Mouse (Mus musculus): ENCODE data around the gene Rreb1. TPM values are rescaled to one million over a fixed set of nuclear protein-coding genes. Genes with fewer than 3 reads are reported as not detected.

Rreb1 gene
- polyA plus RNA-seq, 1 experiment = 23.3 TPM

DNA sequence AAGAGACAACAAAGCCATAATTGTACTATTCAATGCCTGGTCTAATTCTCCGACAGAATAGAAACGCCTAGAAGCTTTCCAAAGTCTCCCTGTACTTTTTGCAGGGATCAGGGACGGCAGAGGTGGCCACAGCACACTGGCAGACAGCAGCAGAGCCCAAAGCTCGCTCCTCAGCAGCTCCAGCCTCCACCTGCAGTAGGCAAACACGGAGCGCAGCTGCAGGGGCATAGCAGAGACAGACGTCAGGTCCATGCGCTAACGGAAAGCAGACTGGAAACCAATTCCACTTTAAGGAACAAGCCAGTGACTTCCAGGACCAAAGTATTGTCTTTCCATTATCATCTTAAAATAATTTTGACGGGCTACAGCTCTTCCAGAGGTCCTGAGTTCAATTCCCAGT, 208.0 kb downstream of the Rreb1 start:
- TF ChIP-seq GATA1 (IDR thresholded peaks at IDR 0.05; ENCODE audit: borderline replicate concordance, low read length) (no peak), FLI1 (IDR thresholded peaks at IDR 0.05; ENCODE audit: low read length) (no peak)
- Histone ChIP-seq H3K9me3 (no peaks in the 10 kb centered on the region), H3K27me3 (replicated peaks) (no peaks in the 10 kb centered on the region), H3K4me3 (replicated peaks) (no peak overlapping the region), H3K4me1 (peaks cover 34% of the 10 kb centered on the region), H3K36me3 (replicated peaks; ENCODE audit: low read length) (peaks cover 99% of the 10 kb centered on the region)

GRCm38 (mm10) chr13:37989701-37990100, 211.5 kb downstream of the Rreb1 start:
- Histone ChIP-seq H3K4me3 (replicated peaks) (peak overlapping the region; percentile 17), H3K9me3 (no peaks in the 10 kb centered on the region), H3K27me3 (replicated peaks) (no peaks in the 10 kb centered on the region), H3K36me3 (replicated peaks; ENCODE audit: low read length) (peaks cover 68% of the 10 kb centered on the region), H3K4me1 (peaks cover 44% of the 10 kb centered on the region)
- no peak for TF ChIP-seq FLI1 (IDR thresholded peaks at IDR 0.05; ENCODE audit: low read length)
- TF ChIP-seq GATA1 (IDR thresholded peaks at IDR 0.05; ENCODE audit: borderline replicate concordance, low read length) = no peak

DNA sequence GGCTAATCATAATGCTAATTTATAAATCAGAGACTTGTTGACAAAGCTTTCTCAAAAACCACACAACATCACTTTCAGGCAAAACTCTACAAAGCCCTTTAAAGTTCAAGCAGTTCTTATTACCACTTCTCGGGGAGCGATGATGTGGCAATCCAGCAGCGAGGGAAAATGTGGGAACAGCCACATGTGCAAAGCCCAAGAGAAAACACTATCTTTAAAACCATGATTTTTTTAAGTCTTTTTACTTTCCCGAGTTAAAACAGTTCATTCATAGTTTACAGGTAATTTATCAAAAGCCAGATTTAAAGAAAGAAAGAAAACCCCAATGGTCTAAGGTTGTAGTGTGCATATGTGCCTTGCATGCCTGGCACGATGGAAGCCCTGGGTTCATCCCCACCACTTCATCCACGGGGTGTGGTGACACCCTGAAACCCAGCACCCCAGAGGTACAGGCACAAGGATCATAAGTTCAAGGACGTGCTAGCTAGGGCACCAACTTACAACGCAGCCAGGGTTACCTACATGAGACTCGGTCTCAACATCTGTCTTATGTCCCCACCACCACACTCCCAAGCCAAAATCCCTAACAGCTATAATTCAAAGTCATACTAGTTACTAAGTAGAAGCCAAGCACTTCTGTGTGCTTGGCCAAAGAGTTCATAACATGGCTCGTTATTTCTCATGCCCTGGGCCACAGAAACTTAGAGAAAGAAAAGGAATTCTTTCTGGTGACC, 214.6 kb downstream of the Rreb1 start:
- Histone ChIP-seq H3K4me3 (replicated peaks) (peak overlapping the region; percentile 98), H3K27me3 (replicated peaks) (no peaks in the 10 kb centered on the region), H3K9me3 (no peaks in the 10 kb centered on the region), H3K36me3 (replicated peaks; ENCODE audit: low read length) (peaks cover 37% of the 10 kb centered on the region), H3K4me1 (peaks cover 35% of the 10 kb centered on the region)
- TF ChIP-seq FLI1 (IDR thresholded peaks at IDR 0.05; ENCODE audit: low read length) (no peak), GATA1 (IDR thresholded peaks at IDR 0.05; ENCODE audit: borderline replicate concordance, low read length) (no peak)

- TF ChIP-seq FLI1 (IDR thresholded peaks at IDR 0.05; ENCODE audit: low read length) (no peak), GATA1 (IDR thresholded peaks at IDR 0.05; ENCODE audit: borderline replicate concordance, low read length) (no peak)
- Histone ChIP-seq H3K4me1 (peaks cover 38% of the 10 kb centered on the region), H3K9me3 (no peaks in the 10 kb centered on the region), H3K27me3 (replicated peaks) (no peaks in the 10 kb centered on the region), H3K36me3 (replicated peaks; ENCODE audit: low read length) (peaks cover 31% of the 10 kb centered on the region), H3K4me3 (replicated peaks) (peak overlapping the region; percentile 98)
These were observed 215.1 kb downstream of the Rreb1 start for GRCm38 (mm10) chr13:37993376-37993703.

- no peaks in the 10 kb centered on the region for H3K9me3 ChIP-seq
- no peaks in the 10 kb centered on the region for H3K27me3 ChIP-seq (replicated peaks)
- H3K4me1 ChIP-seq = peaks cover 39% of the 10 kb centered on the region
- H3K36me3 ChIP-seq (replicated peaks; ENCODE audit: low read length) = peaks cover 26% of the 10 kb centered on the region
- TF ChIP-seq FLI1 (IDR thresholded peaks at IDR 0.05; ENCODE audit: low read length) = no peak
- no peak for TF ChIP-seq GATA1 (IDR thresholded peaks at IDR 0.05; ENCODE audit: borderline replicate concordance, low read length)
- peak within 1 kb of the TSS; percentile 98 for H3K4me3 ChIP-seq (replicated peaks)
These were observed 215.7 kb downstream of the Rreb1 start, which contains the start of gene Ssr1 for GRCm38 (mm10) chr13:37993704-37994404. Gene Ssr1 (minus strand): TSS chr13:37994217.

DNA sequence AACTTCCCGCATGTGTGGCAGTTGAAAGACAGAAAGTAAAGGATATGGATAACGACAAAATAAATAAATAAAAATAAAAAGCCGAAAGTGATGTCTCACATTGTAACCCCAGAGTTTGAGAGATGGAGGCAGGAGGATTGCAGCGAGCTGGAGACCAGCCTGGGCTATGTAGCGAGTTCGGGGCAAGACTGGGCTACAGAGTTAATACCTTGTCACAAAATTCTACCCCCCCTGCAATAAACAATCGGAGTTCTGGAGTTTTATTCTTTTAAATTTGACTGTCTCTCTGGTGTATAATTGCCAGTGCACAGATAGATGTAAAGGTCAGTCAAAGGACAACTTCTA, 216.2 kb downstream of the Rreb1 start:
- Histone ChIP-seq H3K4me1 (peaks cover 37% of the 10 kb centered on the region), H3K4me3 (replicated peaks) (peak overlapping the region; percentile 98), H3K9me3 (no peaks in the 10 kb centered on the region), H3K27me3 (replicated peaks) (no peaks in the 10 kb centered on the region), H3K36me3 (replicated peaks; ENCODE audit: low read length) (peaks cover 21% of the 10 kb centered on the region)
- TF ChIP-seq GATA1 (IDR thresholded peaks at IDR 0.05; ENCODE audit: borderline replicate concordance, low read length) = no peak
- no peak for TF ChIP-seq FLI1 (IDR thresholded peaks at IDR 0.05; ENCODE audit: low read length)

- no peak for TF ChIP-seq GATA1 (IDR thresholded peaks at IDR 0.05; ENCODE audit: borderline replicate concordance, low read length)
- no peak for TF ChIP-seq FLI1 (IDR thresholded peaks at IDR 0.05; ENCODE audit: low read length)
- no peak overlapping the region for H3K4me3 ChIP-seq (replicated peaks)
- H3K27me3 ChIP-seq (replicated peaks) = peaks cover 14% of the 10 kb centered on the region
- H3K36me3 ChIP-seq (replicated peaks; ENCODE audit: low read length) = no peaks in the 10 kb centered on the region
- peaks cover 16% of the 10 kb centered on the region for H3K4me1 ChIP-seq
- H3K9me3 ChIP-seq = peaks cover 10% of the 10 kb centered on the region
These were observed 221.5 kb downstream of the Rreb1 start for GRCm38 (mm10) chr13:37999713-38000112.

Other genes with a start within 250 kb of the Rreb1 start
- gene Ssr1, start 215.8 kb downstream of the Rreb1 start, polyA plus RNA-seq (2012; ENCODE audit: insufficient read depth, low replicate concordance) = 3.7 and 29.4 TPM in 2 replicates

Data from megakaryocyte, embryonic 14.5 days (primary cell).